Mouse (Mus musculus): ENCODE measurements around the gene Sipa1. TPM values are rescaled to one million over a fixed set of nuclear protein-coding genes. Genes with fewer than 3 reads are reported as not detected.

Gene Sipa1
- polyA plus RNA-seq, 1 experiment from 2014 or later, result 39.8 TPM

GRCm38 (mm10) chr19:5609547-5610404 is 53.7 kb downstream of the Sipa1 start, which contains the start of gene Kat5:
Gene Kat5, minus strand, starts transcription at chr19:5610237.
- H3K9me3 ChIP-seq (replicated peaks), result no peaks in the 10 kb centered on the region
- H3K4me2 ChIP-seq, result peak within 1 kb of the TSS; percentile 77
- whole genome bisulfite sequencing, result under 1% methylated on average over 55 of the region's 55 CpGs
- H3K36me3 ChIP-seq, result peaks cover 43% of the 10 kb centered on the region
- peak; percentile 94 for ATAC-seq (replicated peaks; ENCODE audit: low FRiP score)
- H3K27ac ChIP-seq, result peak within 1 kb of the TSS; percentile 99
- peak within 1 kb of the TSS; percentile 85 for H3K4me3 ChIP-seq (replicated peaks)
- H3K4me1 ChIP-seq, result peaks cover 25% of the 10 kb centered on the region
- peaks cover 4% of the 10 kb centered on the region; the same call in 1 of the 2 replicates for H3K27me3 ChIP-seq
- peak within 1 kb of the TSS; percentile 86 for H3K9ac ChIP-seq

GRCm38 (mm10) chr19:5609171-5609546 is 54.3 kb downstream of the Sipa1 start:
- Histone ChIP-seq H3K9me3 (replicated peaks) (no peaks in the 10 kb centered on the region), H3K4me2 (peak overlapping the region; percentile 77), H3K4me3 (replicated peaks) (peak overlapping the region; percentile 85), H3K36me3 (peaks cover 49% of the 10 kb centered on the region), H3K27me3 (peaks cover 4% of the 10 kb centered on the region; the same call in 1 of the 2 replicates), H3K27ac (peak overlapping the region; percentile 99), H3K9ac (peak overlapping the region; percentile 86), H3K4me1 (peaks cover 25% of the 10 kb centered on the region)
- WGBS, result 56% methylated on average over 10 of the region's 10 CpGs
- ATAC-seq (replicated peaks; ENCODE audit: low FRiP score), result no peak

GRCm38 (mm10) chr19:5608707-5609106 is 54.8 kb downstream of the Sipa1 start:
- Histone ChIP-seq H3K4me1 (peaks cover 25% of the 10 kb centered on the region), H3K4me3 (replicated peaks) (peak overlapping the region; percentile 85), H3K9ac (peak overlapping the region; percentile 86; the same call in 1 of the 2 replicates), H3K9me3 (replicated peaks) (no peaks in the 10 kb centered on the region), H3K36me3 (peaks cover 54% of the 10 kb centered on the region), H3K27me3 (peaks cover 4% of the 10 kb centered on the region; the same call in 1 of the 2 replicates), H3K4me2 (peak overlapping the region; percentile 77), H3K27ac (peak overlapping the region; percentile 99)
- ATAC-seq (replicated peaks; ENCODE audit: low FRiP score), result no peak
- 92% methylated on average over 13 of the region's 13 CpGs for WGBS

- Histone ChIP-seq H3K4me2 (no peak overlapping the region), H3K4me1 (peaks cover 32% of the 10 kb centered on the region), H3K9ac (no peak overlapping the region), H3K27ac (no peak overlapping the region), H3K27me3 (peaks cover 4% of the 10 kb centered on the region; the same call in 1 of the 2 replicates), H3K36me3 (peaks cover 62% of the 10 kb centered on the region), H3K9me3 (replicated peaks) (no peaks in the 10 kb centered on the region), H3K4me3 (replicated peaks) (no peak overlapping the region)
- 95% methylated on average over 26 of the region's 26 CpGs for WGBS
- ATAC-seq (replicated peaks; ENCODE audit: low FRiP score), result no peak
Measured at GRCm38 (mm10) chr19:5607705-5608410, 55.6 kb downstream of the Sipa1 start.

- no peak overlapping the region for H3K27ac ChIP-seq
- H3K4me1 ChIP-seq, result peaks cover 39% of the 10 kb centered on the region
- H3K9me3 ChIP-seq (replicated peaks), result no peaks in the 10 kb centered on the region
- no peaks in the 10 kb centered on the region for H3K27me3 ChIP-seq
- no peak overlapping the region for H3K4me2 ChIP-seq
- H3K9ac ChIP-seq, result no peak overlapping the region
- H3K36me3 ChIP-seq, result peaks cover 64% of the 10 kb centered on the region
- WGBS, result 85% methylated on average over 8 of the region's 8 CpGs
- no peak for ATAC-seq (replicated peaks; ENCODE audit: low FRiP score)
- no peak overlapping the region for H3K4me3 ChIP-seq (replicated peaks)
Measured at GRCm38 (mm10) chr19:5606196-5606595, 57.3 kb downstream of the Sipa1 start.

GRCm38 (mm10) chr19:5605126-5605525 is 58.4 kb downstream of the Sipa1 start:
- Histone ChIP-seq H3K27ac (no peak overlapping the region), H3K4me2 (no peak overlapping the region), H3K9ac (no peak overlapping the region), H3K36me3 (peaks cover 64% of the 10 kb centered on the region), H3K27me3 (no peaks in the 10 kb centered on the region), H3K4me1 (peaks cover 31% of the 10 kb centered on the region), H3K9me3 (replicated peaks) (no peaks in the 10 kb centered on the region), H3K4me3 (replicated peaks) (no peak overlapping the region)
- ATAC-seq (replicated peaks; ENCODE audit: low FRiP score), result no peak
- WGBS, result 93% methylated on average over 7 of the region's 7 CpGs

GRCm38 (mm10) chr19:5603664-5604063 is 59.8 kb downstream of the Sipa1 start:
- Histone ChIP-seq H3K36me3 (peaks cover 60% of the 10 kb centered on the region), H3K27me3 (no peaks in the 10 kb centered on the region), H3K4me1 (peaks cover 23% of the 10 kb centered on the region), H3K9ac (no peak overlapping the region), H3K4me3 (replicated peaks) (no peak overlapping the region), H3K9me3 (replicated peaks) (no peaks in the 10 kb centered on the region), H3K27ac (no peak overlapping the region), H3K4me2 (no peak overlapping the region)
- ATAC-seq (replicated peaks; ENCODE audit: low FRiP score), result no peak
- 91% methylated on average over 7 of the region's 7 CpGs for WGBS

- Histone ChIP-seq H3K27ac (peak within 1 kb of the TSS; percentile 89), H3K4me1 (peaks cover 14% of the 10 kb centered on the region), H3K27me3 (no peaks in the 10 kb centered on the region), H3K9me3 (replicated peaks) (no peaks in the 10 kb centered on the region), H3K36me3 (peaks cover 43% of the 10 kb centered on the region), H3K4me2 (peak within 1 kb of the TSS; percentile 71), H3K4me3 (replicated peaks) (peak within 1 kb of the TSS; percentile 71), H3K9ac (peak within 1 kb of the TSS; percentile 79)
- WGBS, result under 1% methylated on average over 64 of the region's 64 CpGs
- ATAC-seq (replicated peaks; ENCODE audit: low FRiP score), result peak; percentile 87
Measured at GRCm38 (mm10) chr19:5601752-5602541, 61.6 kb downstream of the Sipa1 start, which contains the start of gene Rnaseh2c. Gene Rnaseh2c, plus strand, starts transcription at chr19:5601873.

Small RNAs within 50 kb of the gene (microRNA-seq; reads per million reads assigned to microRNA genes)
- gene Mir6987, result not detected

Other genes starting within 250 kb of the Sipa1 start
- gene Drap1, start 238.7 kb downstream of the Sipa1 start, polyA plus RNA-seq (2015; fragmentation: Nextera tagmentation; extraction: Ambion mirVana), result 248 and 250 TPM in 2 replicates
- 54.2 and 59.0 TPM in 2 replicates for gene AI837181, start 238.6 kb downstream of the Sipa1 start, polyA plus RNA-seq (2015; fragmentation: Nextera tagmentation; extraction: Ambion mirVana)
- 0.39 TPM in 1 of 2 replicates, not detected in the other for gene Fosl1, start 216.2 kb downstream of the Sipa1 start, polyA plus RNA-seq (2015; fragmentation: Nextera tagmentation; extraction: Ambion mirVana)
- 10.1 and 11.3 TPM in 2 replicates for gene Ccdc85b, start 205.8 kb downstream of the Sipa1 start, polyA plus RNA-seq (2015; fragmentation: Nextera tagmentation; extraction: Ambion mirVana)
- gene Fibp, start 203.1 kb downstream of the Sipa1 start, polyA plus RNA-seq (2015; fragmentation: Nextera tagmentation; extraction: Ambion mirVana), result 119 and 128 TPM in 2 replicates
- gene Ctsw, start 195.2 kb downstream of the Sipa1 start, polyA plus RNA-seq (2015; fragmentation: Nextera tagmentation; extraction: Ambion mirVana), result 1.1 and 1.5 TPM in 2 replicates
- 156 and 179 TPM in 2 replicates for gene Efemp2, start 189.8 kb downstream of the Sipa1 start, polyA plus RNA-seq (2015; fragmentation: Nextera tagmentation; extraction: Ambion mirVana)
- gene Mus81, start 175.3 kb downstream of the Sipa1 start, polyA plus RNA-seq (2015; fragmentation: Nextera tagmentation; extraction: Ambion mirVana), result 37.0 and 47.4 TPM in 2 replicates
- gene Cfl1, start 173.3 kb downstream of the Sipa1 start, polyA plus RNA-seq (2015; fragmentation: Nextera tagmentation; extraction: Ambion mirVana), result 2,798 and 2,930 TPM in 2 replicates
- 0.30 and 0.32 TPM in 2 replicates for gene 1700020D05Rik, start 159.9 kb downstream of the Sipa1 start, polyA plus RNA-seq (2015; fragmentation: Nextera tagmentation; extraction: Ambion mirVana)
- 7.5 and 9.3 TPM in 2 replicates for gene Snx32, start 153.2 kb downstream of the Sipa1 start, polyA plus RNA-seq (2015; fragmentation: Nextera tagmentation; extraction: Ambion mirVana)
- 11.3 and 12.0 TPM in 2 replicates for gene Ovol1, start 103.1 kb downstream of the Sipa1 start, polyA plus RNA-seq (2015; fragmentation: Nextera tagmentation; extraction: Ambion mirVana)
- gene Ap5b1, start 95.7 kb downstream of the Sipa1 start, polyA plus RNA-seq (2015; fragmentation: Nextera tagmentation; extraction: Ambion mirVana), result 9.7 and 10.8 TPM in 2 replicates
- gene Rnaseh2c, start 61.8 kb downstream of the Sipa1 start, polyA plus RNA-seq (2015; fragmentation: Nextera tagmentation; extraction: Ambion mirVana), result 158 and 163 TPM in 2 replicates
- 53.5 and 58.8 TPM in 2 replicates for gene Kat5, start 53.5 kb downstream of the Sipa1 start, polyA plus RNA-seq (2015; fragmentation: Nextera tagmentation; extraction: Ambion mirVana)
- 47.3 and 52.4 TPM in 2 replicates for gene Rela, start 26.2 kb downstream of the Sipa1 start, polyA plus RNA-seq (2015; fragmentation: Nextera tagmentation; extraction: Ambion mirVana)
- gene Map3k11, start 25.0 kb upstream of the Sipa1 start, polyA plus RNA-seq (2015; fragmentation: Nextera tagmentation; extraction: Ambion mirVana), result 42.6 and 43.2 TPM in 2 replicates
- gene Pcnx3, start 25.2 kb upstream of the Sipa1 start, polyA plus RNA-seq (2015; fragmentation: Nextera tagmentation; extraction: Ambion mirVana), result 22.2 and 30.1 TPM in 2 replicates
- 0.15 and 0.38 TPM in 2 replicates for gene Kcnk7, start 40.7 kb upstream of the Sipa1 start, polyA plus RNA-seq (2015; fragmentation: Nextera tagmentation; extraction: Ambion mirVana)
- gene Ehbp1l1, start 62.6 kb upstream of the Sipa1 start, polyA plus RNA-seq (2015; fragmentation: Nextera tagmentation; extraction: Ambion mirVana), result 20.5 and 25.9 TPM in 2 replicates
- gene Fam89b, start 65.9 kb upstream of the Sipa1 start, polyA plus RNA-seq (2015; fragmentation: Nextera tagmentation; extraction: Ambion mirVana), result 89.0 and 91.4 TPM in 2 replicates
- gene Ltbp3, start 77.2 kb upstream of the Sipa1 start, polyA plus RNA-seq (2015; fragmentation: Nextera tagmentation; extraction: Ambion mirVana), result 18.5 and 18.8 TPM in 2 replicates
- gene Scyl1, start 107.7 kb upstream of the Sipa1 start, polyA plus RNA-seq (2015; fragmentation: Nextera tagmentation; extraction: Ambion mirVana), result 69.6 and 76.0 TPM in 2 replicates
- 40.2 and 43.1 TPM in 2 replicates for gene Frmd8, start 211.6 kb upstream of the Sipa1 start, polyA plus RNA-seq (2015; fragmentation: Nextera tagmentation; extraction: Ambion mirVana)
- gene Slc25a45, start 214.1 kb upstream of the Sipa1 start, polyA plus RNA-seq (2015; fragmentation: Nextera tagmentation; extraction: Ambion mirVana), result 8.1 and 8.5 TPM in 2 replicates
- 4.2 and 4.7 TPM in 2 replicates for gene Tigd3, start 230.4 kb upstream of the Sipa1 start, polyA plus RNA-seq (2015; fragmentation: Nextera tagmentation; extraction: Ambion mirVana)
- 166 and 178 TPM in 2 replicates for gene Dpf2, start 249.3 kb upstream of the Sipa1 start, polyA plus RNA-seq (2015; fragmentation: Nextera tagmentation; extraction: Ambion mirVana)

Data from kidney, embryonic 15.5 days (tissue).